18 mouse cellular contexts compared by ENCODE assay signal in the genomic region with DNA sequence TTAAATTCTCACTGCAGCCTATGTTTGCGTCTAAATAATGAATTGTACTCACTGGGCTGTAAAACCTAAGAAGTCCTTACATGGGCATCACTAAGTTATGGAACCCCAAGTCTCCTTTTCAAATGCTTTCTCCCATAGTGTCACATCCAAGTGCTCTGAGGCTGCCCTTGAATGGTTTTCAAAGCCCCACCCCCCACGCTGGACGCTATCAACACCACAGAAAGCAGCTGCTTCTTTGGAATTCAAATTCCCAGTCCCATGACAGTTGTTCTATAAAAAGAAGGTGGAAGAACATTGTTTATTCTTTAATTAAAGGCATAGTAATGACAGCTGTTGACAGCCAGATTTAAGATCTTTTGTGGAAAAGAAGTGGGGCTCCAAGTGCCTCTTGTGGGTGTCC.
DNase-seq lines count a peak whose midpoint lies in the region; ATAC-seq and TF ChIP-seq lines count a peak whose summit lies in the region.
"Had no signal": no experiment of that assay in that cellular context is flagged by ENCODE, and none has a peak within 500 bp of the region (broad histone marks: within the 10 kb centered on the region; RNA-seq: fewer than 3 reads in every experiment).

No protein-coding gene starts in this region.

- H3K4me3 ChIP-seq in heart, embryonic 12.5 days = no peak overlapping the region
- H3K4me3 ChIP-seq in lung, embryonic 14.5 days (ENCODE audit: low read depth, low read length) = no peak overlapping the region
- no peak overlapping the region for H3K4me3 ChIP-seq in lung, adult 2 months (replicated peaks; ENCODE audit: extremely low read depth, low read depth, low read length)
- no peak overlapping the region for H3K4me3 ChIP-seq in heart, postnatal 0 days (ENCODE audit: low read depth, low read length)
- H3K4me3 ChIP-seq: embryonic facial prominence, embryonic 13.5 days; layer of hippocampus, adult 2 months; midbrain, embryonic 13.5 days had no signal

- ATAC-seq in heart, embryonic 12.5 days (ENCODE audit: insufficient number of reproducible peaks, low FRiP score) = no peak; the same call in none of the 2 replicates
- ATAC-seq in lung, embryonic 14.5 days (ENCODE audit: insufficient read depth) = no peak
- peak; percentile 41; the same call in 1 of the 2 replicates for ATAC-seq in heart, postnatal 0 days (ENCODE audit: insufficient read depth, low read depth)
- ATAC-seq: forebrain, embryonic 16.5 days; midbrain, embryonic 13.5 days had no signal

- 45% methylated on average over 3 of the region's 3 CpGs for WGBS in heart, embryonic 12.5 days
- WGBS in lung, embryonic 14.5 days = 43% methylated on average over 3 of the region's 3 CpGs
- WGBS in lung, adult 2 months = 54% methylated on average over 3 of the region's 3 CpGs
- WGBS in heart, postnatal 0 days = 29% methylated on average over 3 of the region's 3 CpGs

- peak overlapping the region; percentile 40 for H3K27ac ChIP-seq in heart, embryonic 12.5 days (ENCODE audit: poor library complexity, severe bottlenecking)
- H3K27ac ChIP-seq in lung, embryonic 14.5 days (ENCODE audit: low read depth) = no peak overlapping the region
- no peak overlapping the region for H3K27ac ChIP-seq in heart, postnatal 0 days (ENCODE audit: low read depth)
- H3K27ac ChIP-seq: embryonic facial prominence, embryonic 13.5 days; layer of hippocampus, adult 2 months; midbrain, embryonic 13.5 days had no signal

- H3K4me2 ChIP-seq in heart, embryonic 12.5 days = no peak overlapping the region
- no peak overlapping the region for H3K4me2 ChIP-seq in lung, embryonic 14.5 days
- H3K4me2 ChIP-seq in heart, postnatal 0 days (ENCODE audit: low read depth, low read length) = no peak overlapping the region
- H3K4me2 ChIP-seq: embryonic facial prominence, embryonic 13.5 days; midbrain, embryonic 13.5 days had no signal

- no peaks in the 10 kb centered on the region for H3K27me3 ChIP-seq in heart, embryonic 12.5 days (replicated peaks)
- no peaks in the 10 kb centered on the region for H3K27me3 ChIP-seq in lung, embryonic 14.5 days (ENCODE audit: insufficient read depth, low read length)
- H3K27me3 ChIP-seq in heart, postnatal 0 days (ENCODE audit: control insufficient read depth, insufficient read depth, low read length) = no peaks in the 10 kb centered on the region
- H3K27me3 ChIP-seq: embryonic facial prominence, embryonic 13.5 days; midbrain, embryonic 13.5 days had no signal

- peaks cover 10% of the 10 kb centered on the region for H3K4me1 ChIP-seq in heart, embryonic 12.5 days (replicated peaks)
- no peaks in the 10 kb centered on the region for H3K4me1 ChIP-seq in lung, embryonic 14.5 days (ENCODE audit: insufficient read depth)
- no peaks in the 10 kb centered on the region; the same call in 1 of the 2 replicates for H3K4me1 ChIP-seq in lung, adult 2 months (ENCODE audit: control insufficient read depth, insufficient read depth, low read length)
- H3K4me1 ChIP-seq in heart, postnatal 0 days (ENCODE audit: control insufficient read depth, insufficient read depth) = peaks cover 5% of the 10 kb centered on the region
- H3K4me1 ChIP-seq: embryonic facial prominence, embryonic 13.5 days had no signal

- H3K9me3 ChIP-seq in heart, embryonic 12.5 days (replicated peaks) = no peaks in the 10 kb centered on the region
- no peaks in the 10 kb centered on the region for H3K9me3 ChIP-seq in lung, embryonic 14.5 days (ENCODE audit: low read depth, low read length)
- no peaks in the 10 kb centered on the region for H3K9me3 ChIP-seq in heart, postnatal 0 days (replicated peaks; ENCODE audit: control insufficient read depth, low read length)
- H3K9me3 ChIP-seq: embryonic facial prominence, embryonic 13.5 days; midbrain, embryonic 13.5 days had no signal

- no peak for TF ChIP-seq POLR2A in lung, adult 2 months (IDR thresholded peaks at IDR 0.05; ENCODE audit: borderline replicate concordance, extremely low read depth, low read depth, low read length)

- no peak for TF ChIP-seq CTCF in lung, embryonic 14.5 days (IDR thresholded peaks at IDR 0.05; ENCODE audit: low read depth)
- no peak for TF ChIP-seq CTCF in lung, adult 2 months (IDR thresholded peaks at IDR 0.05; ENCODE audit: insufficient read depth, low read length)
- no peak for TF ChIP-seq CTCF in heart, postnatal 0 days (IDR thresholded peaks at IDR 0.05; ENCODE audit: low read depth)

- H3K36me3 ChIP-seq in heart, embryonic 12.5 days = no peaks in the 10 kb centered on the region
- no peaks in the 10 kb centered on the region for H3K36me3 ChIP-seq in lung, embryonic 14.5 days (ENCODE audit: insufficient read depth)
- no peaks in the 10 kb centered on the region for H3K36me3 ChIP-seq in heart, postnatal 0 days (replicated peaks; ENCODE audit: control insufficient read depth, insufficient read depth, low read length)
- H3K36me3 ChIP-seq: embryonic facial prominence, embryonic 13.5 days; midbrain, embryonic 13.5 days had no signal

- no peak overlapping the region for H3K9ac ChIP-seq in heart, embryonic 12.5 days
- no peak overlapping the region for H3K9ac ChIP-seq in lung, embryonic 14.5 days
- H3K9ac ChIP-seq in heart, postnatal 0 days (replicated peaks; ENCODE audit: low read depth, low read length) = no peak overlapping the region
- H3K9ac ChIP-seq: embryonic facial prominence, embryonic 13.5 days; midbrain, embryonic 13.5 days had no signal

- no peak for DNase-seq in heart, adult 9 months (ENCODE audit: low spot score in 2 of 2)
- peak; percentile 22 for DNase-seq in lung, embryonic 14.5 days
- no peak for DNase-seq in lung, adult 2 months
- DNase-seq in heart, postnatal 0 days (ENCODE audit: low spot score) = peak; percentile 32
- DNase-seq in lung, postnatal 36 days = peak; percentile 18
- no peak for DNase-seq in thymus, postnatal 14 days
- DNase-seq: cerebellum, adult 18-20 months; cerebellum, postnatal 36 days; gastrocnemius, postnatal 25 days; layer of hippocampus, postnatal 36 days; left cerebral cortex, postnatal 4 days; liver; thymus, postnatal 25 days had no signal

- no peak for TF ChIP-seq EP300 in heart, postnatal 0 days (IDR thresholded peaks at IDR 0.05; ENCODE audit: low read depth)

Comparison
In these comparisons a context has a peak if more than half of its experiments do, and no peak if none do; other contexts are left out.
1. DNase-seq: peak in lung, embryonic 14.5 days (single experiment), heart, postnatal 0 days (single experiment) and lung, postnatal 36 days (single experiment); none in heart, adult 9 months (0 of 2), lung, adult 2 months (single experiment) and thymus, postnatal 14 days (single experiment).